Mouse (Mus musculus): Measurements from ENCODE around the gene Pdcd4.

Gene Pdcd4

GRCm38 (mm10) chr19:53892061-53892460 lies at the start of gene Pdcd4:
Gene Pdcd4, plus strand, starts transcription at chr19:53892231.
- no peak for DNase-seq

GRCm38 (mm10) chr19:53843972-53844371 lies 48.1 kb upstream of the Pdcd4 start:
- no peak for DNase-seq

GRCm38 (mm10) chr19:53848272-53848995 lies 43.6 kb upstream of the Pdcd4 start:
- no peak for DNase-seq

- peak; percentile 92 for DNase-seq
These were observed 41.7 kb upstream of the Pdcd4 start for GRCm38 (mm10) chr19:53850166-53850922.

GRCm38 (mm10) chr19:53851352-53851751 lies 40.7 kb upstream of the Pdcd4 start:
- DNase-seq = no peak

GRCm38 (mm10) chr19:53851826-53852698 lies 40.0 kb upstream of the Pdcd4 start:
- no peak for DNase-seq

- DNase-seq = peak; percentile 83
These were observed 39.2 kb upstream of the Pdcd4 start for GRCm38 (mm10) chr19:53852699-53853451.

GRCm38 (mm10) chr19:53854978-53855377 lies 37.1 kb upstream of the Pdcd4 start:
- DNase-seq = no peak

GRCm38 (mm10) chr19:53855781-53856180 lies 36.2 kb upstream of the Pdcd4 start:
- no peak for DNase-seq

GRCm38 (mm10) chr19:53856794-53857193 lies 35.2 kb upstream of the Pdcd4 start:
- DNase-seq = no peak

- no peak for DNase-seq
These were observed 34.1 kb upstream of the Pdcd4 start for GRCm38 (mm10) chr19:53857962-53858361.

- DNase-seq = no peak
These were observed 32.9 kb upstream of the Pdcd4 start for GRCm38 (mm10) chr19:53859149-53859548.

- DNase-seq = no peak
These were observed 32.4 kb upstream of the Pdcd4 start for GRCm38 (mm10) chr19:53859593-53859992.

- DNase-seq = no peak
These were observed 30.7 kb upstream of the Pdcd4 start for GRCm38 (mm10) chr19:53861346-53861745.

GRCm38 (mm10) chr19:53862573-53863246 lies 29.3 kb upstream of the Pdcd4 start:
- DNase-seq = no peak

- DNase-seq = no peak
These were observed 24.8 kb upstream of the Pdcd4 start for GRCm38 (mm10) chr19:53867238-53867637.

GRCm38 (mm10) chr19:53868125-53868524 lies 23.9 kb upstream of the Pdcd4 start:
- DNase-seq = no peak

GRCm38 (mm10) chr19:53868796-53869195 lies 23.2 kb upstream of the Pdcd4 start:
- DNase-seq = no peak

GRCm38 (mm10) chr19:53869427-53870385 lies 22.3 kb upstream of the Pdcd4 start:
- DNase-seq = no peak

- no peak for DNase-seq
These were observed 21.5 kb upstream of the Pdcd4 start for GRCm38 (mm10) chr19:53870568-53870967.

- no peak for DNase-seq
These were observed 20.5 kb upstream of the Pdcd4 start for GRCm38 (mm10) chr19:53871502-53871901.

All from kidney, adult 9 months (tissue).